Mouse (Mus musculus) T-helper 2 cell (primary cell): ENCODE data around the gene Prrg2.

Experiments
- in situ Hi-C: fragments of 300-600 bp; cut with MboI, MseI; formaldehyde crosslinking; loops from one replicate; pipeline ENCODE4 v1.15.1; 2025; ENCODE audit warnings: high pct_unique_total_duplicates

Gene Prrg2

DNA sequence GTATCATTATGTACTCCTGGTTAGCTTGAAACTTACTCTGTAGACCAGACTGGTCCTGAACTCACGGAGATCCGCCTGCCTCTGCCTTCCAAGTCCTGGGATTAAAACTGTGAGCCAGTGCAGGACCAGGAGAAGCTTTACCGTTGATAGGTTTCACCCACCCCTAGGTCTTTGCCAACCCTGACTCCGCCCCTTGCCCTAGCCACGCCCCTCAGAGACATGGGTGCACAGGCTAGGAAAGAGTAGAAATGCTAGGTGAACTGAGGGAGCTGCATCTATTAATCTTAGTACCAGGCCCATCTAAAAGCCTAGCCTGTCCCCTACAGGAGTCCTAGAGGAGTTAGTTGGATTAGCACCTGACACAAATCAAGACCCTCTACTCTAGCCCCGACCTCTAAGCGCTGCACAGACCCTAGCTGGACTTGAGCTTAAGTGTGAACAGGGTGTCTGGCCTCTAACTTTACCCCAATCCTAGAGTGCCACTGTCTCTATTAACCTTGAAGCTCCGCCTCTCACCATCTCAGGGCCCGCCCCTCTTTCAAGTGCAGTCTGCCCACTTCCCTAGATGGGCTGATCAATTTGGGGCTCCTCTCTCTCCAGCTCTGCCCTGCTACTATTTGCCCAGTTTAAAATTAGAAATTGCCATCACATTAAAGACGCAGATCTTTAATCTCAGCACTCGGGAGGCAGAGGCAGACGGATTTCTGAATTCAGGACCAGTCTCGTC is 27.9 kb upstream of the Prrg2 start:
- in situ Hi-C loops: no loop called here

DNA sequence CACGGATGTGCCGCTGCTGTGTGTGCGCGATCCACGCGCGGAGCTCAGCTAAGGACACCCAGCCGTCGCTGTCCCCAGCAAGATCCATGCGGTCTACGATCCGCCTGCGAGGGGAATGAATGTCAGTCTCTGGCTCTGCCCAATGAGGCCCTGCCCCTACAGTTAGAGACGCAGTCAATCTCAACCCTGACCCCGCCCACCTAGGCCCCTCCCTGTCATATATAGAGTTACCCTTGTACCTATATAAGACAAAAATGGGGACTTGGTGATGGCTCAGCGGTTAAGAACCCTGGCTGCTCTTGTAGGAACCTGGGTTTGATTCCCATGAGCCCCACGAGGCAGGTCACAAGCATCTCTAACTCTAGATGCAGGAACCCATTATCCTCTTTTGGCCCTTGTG is 26.1 kb upstream of the Prrg2 start:
- in situ Hi-C loops: no loop called here

DNA sequence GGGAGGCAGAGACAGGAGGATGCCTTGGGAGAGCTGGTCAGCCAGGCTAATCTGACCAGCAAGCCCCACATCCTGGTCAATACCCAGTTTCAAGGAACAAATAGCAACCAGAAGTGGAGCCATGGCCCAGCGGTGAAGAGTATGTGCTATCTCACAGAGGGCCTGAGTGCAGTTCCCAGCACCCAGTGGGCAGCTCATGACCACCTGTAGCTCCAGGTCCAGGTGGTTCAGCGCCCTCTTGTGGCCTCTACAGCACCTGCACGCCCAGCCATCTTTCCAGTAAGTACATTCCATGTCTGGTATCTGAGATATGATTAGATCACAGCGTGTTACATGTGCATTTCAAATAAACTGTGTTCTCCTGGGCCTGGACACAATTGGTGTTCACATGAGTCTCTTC is 23.6 kb upstream of the Prrg2 start:
- in situ Hi-C loops: no loop called here

DNA sequence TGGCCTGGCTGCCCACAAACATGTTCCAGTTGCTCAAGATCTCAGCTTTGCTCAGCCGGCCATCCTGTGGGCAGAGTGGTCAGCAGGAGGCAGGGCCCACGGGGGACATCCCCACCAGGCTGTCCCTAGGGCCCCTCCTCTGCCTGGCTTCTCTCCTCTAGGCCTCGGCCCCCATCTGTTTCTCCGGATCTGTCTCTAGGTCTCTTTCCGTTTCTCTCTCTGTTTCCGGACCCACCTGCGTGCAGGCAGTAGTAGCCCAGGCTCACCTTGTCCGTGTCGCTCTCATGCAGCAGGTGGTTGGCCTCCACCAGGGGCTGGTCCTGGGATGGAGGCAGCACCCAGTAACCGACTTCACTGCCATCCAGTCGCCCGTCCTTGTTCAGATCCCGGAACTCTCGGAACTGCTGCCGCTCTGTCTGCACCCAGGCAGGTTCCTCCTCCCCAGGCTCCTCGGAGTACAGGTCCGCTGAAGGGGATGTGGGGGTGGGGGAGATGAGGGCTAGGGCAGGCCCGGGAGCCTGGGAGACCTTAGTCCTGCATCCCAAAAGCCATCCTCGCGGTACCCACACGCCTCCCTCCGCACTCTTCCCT is 20.9 kb upstream of the Prrg2 start:
- in situ Hi-C loops: no loop called here

DNA sequence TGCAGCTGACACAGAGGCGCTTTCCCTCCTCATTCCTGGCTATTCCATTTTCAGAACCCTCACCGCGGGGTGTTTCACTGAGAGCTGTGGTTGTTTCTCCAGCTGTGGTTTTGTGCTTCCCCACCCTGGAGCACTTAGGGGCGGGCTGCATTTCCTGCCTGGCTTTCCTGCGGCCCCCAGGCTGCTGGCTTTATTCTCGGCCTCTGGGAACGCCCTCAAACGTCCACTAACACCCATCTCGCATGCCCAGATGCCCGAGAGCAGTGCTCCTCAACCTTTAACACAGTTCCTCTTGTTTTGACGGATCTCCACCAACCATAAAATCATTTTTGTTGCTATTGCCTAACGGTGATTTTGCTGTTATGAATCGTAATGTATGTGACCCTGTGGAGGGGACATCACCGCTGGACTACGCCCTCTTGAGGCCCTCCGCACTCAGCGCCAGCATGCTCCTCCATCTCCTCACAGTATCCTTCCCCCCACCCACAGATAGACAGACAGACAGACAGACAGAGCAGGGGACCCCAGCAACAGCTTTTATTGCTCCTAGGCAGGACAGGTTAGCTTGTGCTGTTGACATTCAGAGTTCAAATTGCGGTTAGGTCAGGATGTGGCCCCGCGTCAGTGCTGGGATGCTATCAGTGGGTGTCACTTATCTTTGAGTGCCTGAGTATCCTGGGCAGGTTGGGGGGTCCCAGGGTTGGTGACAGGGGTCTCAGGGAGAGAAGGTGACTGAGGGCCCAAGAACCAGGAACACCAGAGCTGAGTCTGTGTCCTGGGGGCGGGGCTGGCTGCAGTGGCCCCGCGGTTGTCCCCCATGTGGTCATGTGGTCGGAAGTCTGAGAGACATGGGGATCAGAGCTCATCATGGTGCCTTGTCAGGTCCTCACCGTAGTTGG is 20.2 kb upstream of the Prrg2 start:
- in situ Hi-C loops: no loop called here

DNA sequence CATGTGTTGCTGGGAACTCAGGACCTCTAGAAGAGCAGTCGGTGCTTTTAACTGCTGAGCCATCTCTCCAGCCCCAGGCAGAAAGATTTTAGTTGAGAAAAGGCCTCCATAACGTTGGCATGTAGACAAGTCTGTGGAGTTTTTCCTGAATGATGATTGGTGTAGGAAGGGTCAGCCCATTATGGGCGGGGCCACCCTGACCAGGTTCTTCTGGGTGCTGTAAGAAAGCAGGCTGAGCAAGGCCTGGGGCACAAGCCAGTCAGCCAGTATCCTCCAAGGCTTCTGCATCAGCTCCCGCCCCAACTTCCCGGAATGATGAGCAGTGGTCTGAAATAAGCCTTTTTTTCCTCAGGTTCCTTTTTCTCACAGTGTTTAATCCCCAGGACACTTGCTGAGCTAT is 18.5 kb upstream of the Prrg2 start:
- in situ Hi-C loops: no loop called here

DNA sequence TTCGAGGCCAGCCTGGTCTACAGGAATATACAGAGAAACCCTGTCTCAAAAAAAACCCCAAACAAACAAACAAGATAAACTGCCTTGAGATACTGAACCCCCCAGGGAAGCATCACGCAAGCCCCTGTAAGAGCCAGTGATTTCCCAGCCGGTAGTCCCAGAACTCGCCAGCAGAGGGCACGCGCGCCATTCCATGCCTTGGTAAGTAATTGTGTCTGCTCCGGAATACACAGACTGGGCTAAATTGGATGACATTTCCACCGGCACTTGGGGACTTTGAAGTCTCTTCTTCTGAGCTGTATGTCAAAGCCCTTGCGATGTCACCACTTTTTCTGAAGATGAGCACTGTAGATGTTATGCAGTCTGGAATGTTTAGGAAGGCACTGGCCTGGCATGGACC is 17.4 kb upstream of the Prrg2 start:
- in situ Hi-C loops: no loop called here

DNA sequence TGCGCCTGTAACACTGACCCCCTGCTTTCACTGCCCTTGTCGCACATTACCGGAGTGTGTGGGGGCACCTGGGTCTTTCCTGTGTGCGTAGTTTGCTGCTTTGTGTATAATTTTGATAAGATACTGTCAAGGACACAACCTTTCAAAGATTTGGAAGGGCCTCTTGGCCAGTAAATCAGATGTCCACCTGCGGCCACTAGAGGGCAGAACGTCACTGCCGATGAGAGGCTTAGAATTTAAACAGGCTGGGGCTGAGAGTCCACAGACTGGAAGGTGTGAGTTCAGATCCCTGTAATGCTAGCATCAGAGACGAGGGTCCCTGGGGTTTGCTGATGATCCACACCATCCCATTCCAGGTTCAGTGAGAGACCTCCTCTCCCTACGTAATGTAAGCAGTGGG is 16.0 kb upstream of the Prrg2 start:
- in situ Hi-C loops: no loop called here

DNA sequence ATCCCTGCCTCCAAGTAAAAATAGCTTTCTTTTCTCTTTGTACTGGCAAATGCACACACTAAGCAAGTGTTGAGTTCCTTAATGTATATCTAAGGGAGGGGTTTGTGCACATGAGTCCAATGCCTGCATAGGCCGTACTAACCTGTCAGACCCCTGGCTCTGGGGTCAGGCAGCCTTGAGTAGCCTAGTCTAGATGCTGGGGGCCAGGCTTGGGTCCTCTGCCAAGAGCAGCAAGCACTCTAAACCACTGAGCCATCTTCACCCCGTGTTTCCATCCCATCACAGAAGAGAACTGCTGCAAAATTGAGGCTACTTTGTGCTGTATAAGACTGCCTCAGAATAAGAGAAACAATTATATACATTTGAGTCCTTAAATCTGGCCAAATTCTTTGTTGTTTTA is 15.4 kb upstream of the Prrg2 start:
- in situ Hi-C loops: no loop called here

DNA sequence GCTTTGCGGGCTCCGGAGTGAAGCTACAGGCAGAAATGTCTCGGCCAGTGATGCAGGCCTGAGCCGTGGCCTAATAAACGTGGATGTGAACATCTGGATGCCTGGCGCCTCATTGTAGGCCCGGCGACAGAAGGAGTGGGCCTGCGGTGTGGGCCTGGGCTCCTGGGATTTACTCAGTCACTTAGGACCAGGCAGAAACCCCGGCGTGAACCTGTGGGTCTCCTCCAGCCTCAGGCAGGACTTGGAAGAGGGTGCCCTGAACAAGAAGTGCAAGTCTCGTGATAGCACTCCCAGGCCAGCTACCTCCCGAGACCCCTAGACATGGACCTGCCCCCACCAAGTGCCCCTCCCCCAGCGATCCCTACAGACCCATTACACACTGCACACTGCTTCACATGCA is 14.8 kb upstream of the Prrg2 start:
- in situ Hi-C loops: no loop called here

DNA sequence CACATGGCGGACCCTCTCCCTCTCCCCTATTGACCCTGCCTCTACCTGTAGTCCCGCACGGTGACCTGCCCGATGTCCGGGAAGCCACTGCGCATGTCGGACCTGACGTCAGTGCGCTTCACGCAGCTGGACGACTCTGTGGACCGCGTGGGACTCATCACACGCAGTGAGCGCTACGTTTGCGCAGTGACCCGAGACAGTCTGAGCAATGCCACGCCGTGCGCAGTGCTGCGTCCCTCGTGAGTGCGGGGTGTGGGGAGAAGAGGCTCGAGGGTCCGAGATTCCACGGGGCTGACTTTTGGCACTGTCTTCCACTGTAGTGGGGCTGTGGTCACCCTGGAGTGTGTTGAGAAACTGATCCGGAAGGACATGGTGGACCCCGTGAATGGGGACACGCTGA is 14.0 kb upstream of the Prrg2 start:
- in situ Hi-C loops: no loop called here

DNA sequence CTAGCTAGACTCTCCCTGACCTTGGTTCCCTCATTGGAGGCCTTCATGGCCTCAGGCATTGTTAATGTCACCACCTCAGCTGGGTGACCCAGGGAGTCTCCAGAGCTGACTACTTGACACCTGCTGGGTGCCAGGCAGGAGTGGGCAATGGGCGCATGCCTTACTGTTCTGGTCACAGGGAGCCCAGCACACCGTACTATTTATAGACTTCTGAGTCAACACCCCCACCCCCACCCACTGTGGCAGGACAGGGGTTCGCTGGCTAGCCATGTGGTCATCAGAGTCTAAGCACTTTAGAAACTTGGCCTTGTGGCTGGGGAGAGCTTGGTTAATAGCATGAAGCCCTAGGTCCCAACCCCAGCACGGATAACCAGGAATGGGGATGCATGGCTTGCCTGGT is 12.9 kb upstream of the Prrg2 start:
- in situ Hi-C loops: no loop called here

DNA sequence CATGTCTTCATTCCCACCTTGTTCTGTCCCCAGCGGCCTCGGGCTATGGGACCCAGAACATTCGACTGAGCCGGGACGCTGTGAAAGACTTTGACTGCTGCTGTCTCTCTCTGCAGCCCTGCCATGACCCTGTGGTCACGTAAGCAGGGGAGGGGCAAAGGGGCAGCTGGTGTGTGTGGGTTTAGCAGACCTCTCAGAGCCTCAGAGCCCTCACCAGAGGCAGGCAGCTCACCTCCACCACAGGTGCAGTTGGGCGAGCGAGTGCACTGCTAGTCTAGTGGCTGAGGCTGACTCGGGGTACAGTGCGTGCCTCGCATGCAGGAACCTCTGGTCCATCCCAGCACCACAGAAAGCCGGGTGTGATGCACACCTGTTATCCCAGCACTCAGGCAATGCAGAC is 11.5 kb upstream of the Prrg2 start:
- in situ Hi-C loops: no loop called here

DNA sequence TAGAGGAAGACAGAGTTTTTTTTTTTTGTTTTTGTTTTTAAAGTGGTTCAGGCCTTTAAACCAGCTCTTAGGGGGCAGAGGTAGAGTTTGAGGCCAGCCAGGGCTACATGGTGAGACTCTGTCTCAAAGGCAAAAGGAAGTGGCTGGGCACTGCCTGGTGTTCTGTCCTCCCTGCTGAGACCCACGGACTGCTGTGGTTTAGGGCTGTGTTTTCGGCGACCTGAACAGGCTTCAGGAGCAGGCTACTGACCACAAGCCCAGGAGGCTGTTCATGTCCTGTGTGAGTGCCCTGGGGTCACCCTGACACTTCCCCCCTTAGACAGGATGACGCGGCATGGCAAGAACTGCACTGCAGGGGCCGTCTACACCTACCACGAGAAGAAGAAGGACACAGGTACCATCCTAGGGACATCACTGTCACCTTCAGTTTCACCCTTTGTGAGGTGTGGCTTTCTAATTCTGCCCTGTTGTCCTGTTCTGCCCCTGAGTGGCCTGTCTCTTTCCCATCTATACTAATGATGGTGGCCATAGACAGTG is 10.8 kb upstream of the Prrg2 start:
- in situ Hi-C loops: no loop called here

DNA sequence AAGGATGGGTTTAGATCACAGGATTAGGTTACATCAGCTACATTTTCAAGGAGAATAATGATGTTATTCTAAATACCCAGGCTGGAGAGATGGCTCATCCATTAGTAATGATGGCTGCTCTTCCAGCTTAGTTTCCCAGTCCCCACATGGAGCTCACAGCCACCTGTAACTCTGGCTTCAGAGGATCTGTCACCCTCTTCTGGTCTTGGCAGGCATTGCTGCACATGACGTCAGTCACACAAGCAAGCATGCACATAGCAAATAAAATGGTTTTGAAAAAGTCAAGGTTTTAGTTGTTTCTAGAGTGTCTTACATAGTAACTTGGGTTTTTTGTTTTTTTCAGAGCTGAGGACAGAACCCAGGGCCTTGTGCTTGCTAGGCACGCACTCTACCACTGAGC is 9.8 kb upstream of the Prrg2 start:
- in situ Hi-C loops: no loop called here

DNA sequence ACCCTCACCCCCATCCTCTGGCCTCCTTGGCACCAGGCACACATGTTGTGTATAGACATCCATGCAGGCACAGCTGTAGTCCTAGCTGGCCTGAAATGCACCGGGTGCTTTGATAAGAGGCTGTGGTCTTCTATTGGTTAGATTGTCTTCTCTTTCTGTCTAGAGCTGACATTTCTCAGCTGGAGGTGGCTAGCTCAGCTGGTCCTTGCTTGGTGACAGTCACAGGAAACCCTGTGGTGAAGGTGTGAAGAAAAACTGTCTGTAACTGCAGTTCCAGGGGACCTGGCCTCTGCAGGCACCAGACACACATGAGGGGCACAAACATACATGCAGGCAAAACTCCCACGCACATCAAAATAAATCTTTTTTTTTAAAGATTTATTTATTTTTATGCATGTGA is 7.2 kb upstream of the Prrg2 start:
- in situ Hi-C loops: no loop called here

DNA sequence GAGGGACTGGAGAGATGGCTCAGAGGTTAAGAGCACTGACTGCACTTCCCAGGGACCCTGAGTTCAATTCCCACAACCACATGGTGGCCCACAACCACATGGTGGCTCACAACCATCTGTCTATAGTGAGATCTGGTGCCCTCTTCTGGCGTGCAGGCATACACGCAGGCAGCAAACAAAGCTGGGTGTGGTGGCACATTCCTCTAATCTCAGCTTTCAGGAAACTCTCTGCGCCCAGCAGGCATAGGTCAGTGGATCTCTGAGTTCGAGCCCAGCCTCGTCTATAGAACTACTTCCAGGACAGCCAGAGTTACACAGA is 5.5 kb upstream of the Prrg2 start:
- in situ Hi-C loops: no loop called here

DNA sequence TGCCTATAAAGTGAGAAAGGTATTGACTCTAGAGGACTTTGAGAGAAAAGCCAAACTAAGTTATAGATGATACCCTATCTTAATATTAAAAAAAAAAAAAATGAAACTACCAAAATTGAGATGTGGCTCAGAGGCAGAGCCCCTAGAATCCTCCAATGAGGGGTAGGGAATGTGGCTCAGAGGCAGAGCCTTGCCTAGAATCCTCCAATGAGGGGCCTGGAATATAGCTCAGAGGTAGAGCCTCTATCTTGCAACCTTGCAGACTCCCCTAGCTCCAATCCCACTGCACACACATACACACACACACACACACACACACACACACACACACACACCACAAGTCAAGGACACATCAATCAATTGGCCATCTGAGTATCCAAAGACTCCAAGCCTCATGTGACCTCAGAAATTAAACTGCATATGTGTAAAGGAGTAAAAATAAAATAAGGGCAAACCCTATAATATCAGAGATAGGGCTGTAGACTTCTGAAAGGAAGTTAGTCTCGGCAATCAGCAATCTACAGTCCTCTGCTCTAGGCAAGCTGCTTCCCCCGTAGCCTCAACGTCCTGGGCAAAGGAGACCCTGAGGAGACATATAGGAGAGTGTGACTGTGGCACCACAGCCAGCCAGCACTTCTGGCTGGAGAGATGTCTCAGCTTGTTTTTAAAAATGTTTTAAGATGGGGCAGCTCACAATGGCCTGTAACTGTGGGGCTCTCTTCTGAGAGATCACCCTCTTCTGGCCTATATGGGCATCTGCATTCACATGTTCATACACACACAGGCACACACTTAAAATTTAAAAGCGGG is 4.9 kb upstream of the Prrg2 start:
- in situ Hi-C loops: no loop called here

DNA sequence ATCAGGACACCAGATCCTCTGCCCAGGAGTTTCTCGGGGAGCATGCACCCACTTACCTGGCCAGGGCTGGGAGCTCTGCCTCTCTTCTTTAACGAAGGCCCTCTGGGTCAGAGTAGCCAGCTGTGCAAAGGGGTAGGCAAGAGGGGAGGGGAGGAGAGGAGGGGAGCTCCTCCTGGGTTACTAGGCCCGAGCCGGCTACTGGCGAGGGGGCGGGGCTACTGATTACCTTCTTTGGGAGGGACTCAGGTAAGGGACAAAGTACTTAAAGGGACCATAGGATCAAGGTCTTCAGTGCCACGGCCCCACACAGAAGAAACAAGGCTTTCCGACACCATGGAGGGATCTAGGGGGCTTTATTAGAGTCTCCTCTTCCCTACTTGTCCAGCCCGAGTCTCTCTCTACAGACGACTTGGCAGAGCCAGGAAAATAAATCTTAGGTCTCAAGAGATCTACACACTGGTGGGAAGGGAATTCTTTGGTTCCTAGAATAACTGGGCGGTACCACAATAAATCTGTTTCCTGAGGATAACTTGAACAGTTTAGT is 873 bp downstream of the Prrg2 start:
- in situ Hi-C loops: no loop called here

DNA sequence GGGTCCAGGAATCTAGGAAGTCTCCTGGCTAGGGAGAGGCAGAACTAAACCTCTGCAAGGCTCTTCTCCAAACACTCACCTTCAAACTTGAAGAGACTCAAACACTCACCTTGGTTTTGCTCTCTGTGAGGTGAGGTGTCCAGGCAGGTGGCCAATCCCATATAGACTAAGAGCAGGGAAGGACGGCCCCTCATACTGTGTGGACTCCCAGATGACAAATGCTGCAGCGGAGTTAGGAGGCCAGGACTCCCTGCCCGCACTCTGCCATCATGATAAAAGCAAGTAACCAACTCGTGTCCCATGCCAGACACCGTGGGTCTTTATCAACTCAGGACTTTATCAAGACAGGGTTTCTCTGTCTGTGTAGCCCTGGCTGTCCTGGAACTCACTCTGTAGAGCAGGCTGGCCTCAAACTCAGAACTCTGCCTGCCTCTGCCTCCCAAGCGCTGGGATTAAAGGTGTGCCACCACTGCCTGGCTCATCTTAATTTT is 1.8 kb downstream of the Prrg2 start:
- in situ Hi-C loops: no loop called here
